Mouse (Mus musculus) erythroid progenitor cell, adult 5-6 weeks (primary cell): ENCODE results near the gene Pramel5. TPM values are rescaled to one million over a fixed set of nuclear protein-coding genes. Genes with fewer than 3 reads are reported as not detected.
"Not testable (repeated sequence)": the region's sequence is repeated elsewhere in the genome, so short reads cannot be mapped to it uniquely, and the experiment has no call there.

Experiments used
- ATAC-seq: replicated peaks from 2 replicates; pipeline ENCODE4 v1.8.0; 2016; ENCODE audit warnings: moderate number of reproducible peaks, mild to moderate bottlenecking, moderate TSS enrichment, inconsistent platforms; ENCODE audit not compliant: poor library complexity, low FRiP score, severe bottlenecking
- total RNA-seq, 2 experiments: library from RNA; stranded (forward) in 1 of 2; stranded (reverse) in 1 of 2; fragments of 150-400 nt in 1 of 2; fragments of 186-747, 209-891 nt in 1 of 2; gene quantifications; 2 replicates each; pipeline versions ENCODE4 v1.2.3 to v1.2.4; 2015 to 2017; ENCODE audit warnings: low replicate concordance in 2 of 2

Pramel5 gene
- total RNA-seq (2015; ENCODE audit: low replicate concordance) (not detected in 2 replicates), total RNA-seq (2017; ENCODE audit: low replicate concordance) (not detected in 2 replicates)

DNA sequence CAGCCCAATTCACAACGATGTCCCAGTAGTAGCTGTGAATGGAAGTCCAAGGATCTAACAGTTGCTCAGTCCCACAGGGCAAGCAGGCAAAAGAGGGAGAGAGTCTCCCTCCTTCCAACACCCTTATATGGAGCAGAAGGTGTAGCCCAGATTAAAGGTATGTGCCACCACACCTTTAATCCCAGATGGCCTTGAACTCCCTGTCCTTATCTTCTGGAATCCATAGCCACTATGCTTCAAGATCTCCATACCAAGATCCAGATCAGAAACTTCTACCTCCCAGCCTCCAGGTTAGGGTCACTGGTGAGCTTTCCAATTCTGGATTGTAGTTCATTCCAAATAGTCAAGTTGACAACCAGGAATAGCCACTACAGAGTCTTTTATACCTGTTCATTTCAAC is at the start of gene Pramel5:
TSS of gene Pramel5 (minus strand) at position 101 of the 400 bp plus-strand sequence.
- not testable (repeated sequence) for ATAC-seq

DNA sequence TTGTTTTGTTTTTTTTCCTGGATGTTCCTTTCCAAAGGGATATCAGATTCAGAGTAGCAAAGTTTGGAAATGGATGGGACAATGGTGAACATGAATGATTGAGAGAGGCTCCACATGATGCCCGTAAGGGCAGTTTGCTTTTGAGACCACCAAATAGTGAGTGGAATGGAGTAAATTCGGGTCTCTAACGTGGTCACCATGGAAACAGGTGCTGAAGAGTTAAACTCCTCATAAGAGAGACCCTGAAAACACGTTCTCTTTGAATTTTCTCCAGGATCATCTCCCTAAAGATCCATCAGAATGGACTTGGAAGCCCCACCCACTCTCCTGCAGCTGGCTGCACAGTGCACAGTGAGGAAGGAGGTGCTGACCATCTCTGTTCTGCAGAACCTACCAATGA is 49.7 kb upstream of the Pramel5 start, which contains the start of gene Gm13128:
TSS of gene Gm13128 (plus strand) at position 301 of the 400 bp plus-strand sequence.
- not testable (repeated sequence) for ATAC-seq

DNA sequence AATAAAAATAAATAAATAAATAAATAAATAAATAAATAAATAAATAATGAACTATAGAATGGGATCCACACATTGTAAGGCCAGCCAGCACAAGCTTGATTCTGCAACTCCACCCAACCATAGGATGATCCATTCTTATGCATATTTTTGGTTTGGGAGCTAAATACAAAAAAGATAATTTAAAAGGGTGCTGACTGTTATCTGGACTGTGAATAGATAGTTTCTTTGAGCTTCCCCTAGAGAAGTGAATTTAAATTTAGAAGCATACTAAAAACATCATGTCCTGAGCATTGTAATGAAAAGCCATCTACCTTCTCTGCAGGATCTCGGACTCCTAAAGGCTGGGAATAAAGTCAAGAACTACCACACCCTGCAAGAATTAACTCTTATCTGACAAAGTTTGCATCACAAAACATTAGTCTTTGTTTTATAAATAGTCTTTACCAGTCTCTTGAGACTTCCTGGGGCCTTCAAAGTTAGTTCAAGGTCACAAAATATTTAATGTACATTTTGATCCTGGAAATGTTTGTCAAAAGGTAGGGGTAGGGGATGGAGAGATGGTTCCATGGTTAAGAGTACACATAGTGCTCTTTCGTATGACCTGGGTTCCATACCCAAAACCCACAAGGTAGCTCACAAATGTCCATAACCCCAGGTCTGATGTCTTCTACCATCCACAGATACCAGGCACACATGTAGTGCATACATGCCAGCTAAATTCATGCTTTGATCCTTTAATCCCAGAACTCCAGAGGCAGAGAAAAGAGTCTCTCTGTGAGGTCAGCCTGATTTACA is 32.6 kb upstream of the Pramel5 start:
- ATAC-seq: not testable (repeated sequence)

DNA sequence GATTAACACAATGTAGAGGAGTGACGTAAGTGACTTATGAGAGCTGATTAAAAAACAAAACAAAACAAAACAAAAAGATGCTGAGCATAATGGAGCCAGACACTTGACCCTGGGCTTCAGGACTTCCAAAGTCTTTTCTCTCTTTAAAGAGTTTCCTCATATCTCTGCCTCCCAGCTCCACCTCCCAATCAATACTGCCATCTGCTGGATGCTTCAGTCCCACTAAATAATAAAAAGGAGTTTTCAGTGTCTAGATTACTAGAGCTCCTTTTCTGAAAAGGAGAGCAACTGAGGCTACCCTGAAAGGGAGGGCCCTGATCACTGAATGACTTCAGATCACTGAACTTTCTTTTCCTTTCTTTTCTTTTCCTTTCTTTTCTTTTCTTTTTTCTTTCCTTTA is 19.1 kb upstream of the Pramel5 start:
- not testable (repeated sequence) for ATAC-seq

DNA sequence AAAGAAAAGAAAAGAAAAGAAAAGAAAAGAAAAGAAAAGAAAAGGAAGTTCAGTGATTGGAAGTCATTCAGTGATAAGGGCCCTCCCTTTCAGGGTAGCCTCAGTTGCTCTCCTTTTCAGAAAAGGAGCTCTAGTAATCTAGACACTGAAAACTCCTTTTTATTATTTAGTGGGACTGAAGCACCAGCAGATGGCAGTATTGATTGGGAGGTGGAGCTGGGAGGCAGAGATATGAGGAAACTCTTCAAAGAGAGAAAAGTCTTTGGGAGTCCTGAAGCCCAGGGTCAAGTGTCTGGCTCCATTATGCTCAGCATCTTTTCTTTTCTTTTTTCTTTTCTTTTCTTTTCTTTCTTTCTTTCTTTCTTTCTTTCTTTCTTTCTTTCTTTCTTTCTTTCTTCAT is 25.5 kb downstream of the Pramel5 start:
- ATAC-seq: not testable (repeated sequence)

Other genes starting within 250 kb of the Pramel5 start
- not detected in 2 replicates for gene Pramel4, start 221.4 kb downstream of the Pramel5 start, total RNA-seq (2015; ENCODE audit: low replicate concordance)
- not detected in 2 replicates for gene Pramel4, start 221.4 kb downstream of the Pramel5 start, total RNA-seq (2017; ENCODE audit: low replicate concordance)
- gene Gm13102, start 174.0 kb downstream of the Pramel5 start, total RNA-seq (2015; ENCODE audit: low replicate concordance): not detected in 2 replicates
- not detected in 2 replicates for gene Gm13102, start 174.0 kb downstream of the Pramel5 start, total RNA-seq (2017; ENCODE audit: low replicate concordance)
- not detected in 2 replicates for gene Oog3, start 117.8 kb downstream of the Pramel5 start, total RNA-seq (2015; ENCODE audit: low replicate concordance)
- not detected in 2 replicates for gene Oog3, start 117.8 kb downstream of the Pramel5 start, total RNA-seq (2017; ENCODE audit: low replicate concordance)
- gene Oog2, start 89.8 kb downstream of the Pramel5 start, total RNA-seq (2015; ENCODE audit: low replicate concordance): not detected in 2 replicates
- not detected in 2 replicates for gene Oog2, start 89.8 kb downstream of the Pramel5 start, total RNA-seq (2017; ENCODE audit: low replicate concordance)
- gene C87977, start 67.2 kb downstream of the Pramel5 start, total RNA-seq (2015; ENCODE audit: low replicate concordance): not detected in 2 replicates
- gene C87977, start 67.2 kb downstream of the Pramel5 start, total RNA-seq (2017; ENCODE audit: low replicate concordance): not detected in 2 replicates
- not detected in 2 replicates for gene Gm13128, start 49.8 kb upstream of the Pramel5 start, total RNA-seq (2015; ENCODE audit: low replicate concordance)
- not detected in 2 replicates for gene Gm13128, start 49.8 kb upstream of the Pramel5 start, total RNA-seq (2017; ENCODE audit: low replicate concordance)
- not detected in 2 replicates for gene Gm13119, start 77.5 kb upstream of the Pramel5 start, total RNA-seq (2015; ENCODE audit: low replicate concordance)
- gene Gm13119, start 77.5 kb upstream of the Pramel5 start, total RNA-seq (2017; ENCODE audit: low replicate concordance): not detected in 2 replicates
- gene Pramef20, start 97.4 kb upstream of the Pramel5 start, total RNA-seq (2015; ENCODE audit: low replicate concordance): not detected in 2 replicates
- not detected in 2 replicates for gene Pramef20, start 97.4 kb upstream of the Pramel5 start, total RNA-seq (2017; ENCODE audit: low replicate concordance)
- not detected in 2 replicates for gene Pramef12, start 128.0 kb upstream of the Pramel5 start, total RNA-seq (2015; ENCODE audit: low replicate concordance)
- not detected in 2 replicates for gene Pramef12, start 128.0 kb upstream of the Pramel5 start, total RNA-seq (2017; ENCODE audit: low replicate concordance)
- gene 1700012P22Rik, start 158.3 kb upstream of the Pramel5 start, total RNA-seq (2015; ENCODE audit: low replicate concordance): not detected in 2 replicates
- not detected in 2 replicates for gene 1700012P22Rik, start 158.3 kb upstream of the Pramel5 start, total RNA-seq (2017; ENCODE audit: low replicate concordance)
- gene Gm9944, start 172.8 kb upstream of the Pramel5 start, total RNA-seq (2015; ENCODE audit: low replicate concordance): not detected in 2 replicates
- not detected in 2 replicates for gene Gm9944, start 172.8 kb upstream of the Pramel5 start, total RNA-seq (2017; ENCODE audit: low replicate concordance)
- not detected in 2 replicates for gene Aadacl3, start 183.3 kb upstream of the Pramel5 start, total RNA-seq (2015; ENCODE audit: low replicate concordance)
- not detected in 2 replicates for gene Aadacl3, start 183.3 kb upstream of the Pramel5 start, total RNA-seq (2017; ENCODE audit: low replicate concordance)
- gene 9430007A20Rik, start 239.3 kb upstream of the Pramel5 start, total RNA-seq (2015; ENCODE audit: low replicate concordance): not detected in 2 replicates
- not detected in 2 replicates for gene 9430007A20Rik, start 239.3 kb upstream of the Pramel5 start, total RNA-seq (2017; ENCODE audit: low replicate concordance)